Mouse (Mus musculus) myocyte (in vitro differentiated cells): ENCODE results near the gene Klf15. TPM values are rescaled to one million over a fixed set of nuclear protein-coding genes. Genes with fewer than 3 reads are reported as not detected.

Experiments
- H3K27me3 ChIP-seq: one replicate; pipeline ENCODE4 v1.6.1; 2011; ENCODE audit not compliant: control insufficient read depth, insufficient read depth, insufficient read length
- H3K36me3 ChIP-seq: one replicate; pipeline ENCODE4 v1.6.1; 2011; ENCODE audit not compliant: control insufficient read depth, insufficient read depth
- H3K4me2 ChIP-seq: one replicate; pipeline ENCODE4 v1.6.1; 2011; ENCODE audit warnings: low read depth, control low read depth
- H3K4me3 ChIP-seq: one replicate; pipeline ENCODE4 v1.5.1; 2011; ENCODE audit warnings: mild to moderate bottlenecking, control low read depth, moderate library complexity
- H3K79me2 ChIP-seq: one replicate; pipeline ENCODE4 v1.6.1; 2011; ENCODE audit not compliant: control insufficient read depth, insufficient read depth
- H3ac ChIP-seq: one replicate; pipeline ENCODE4 v1.6.1; 2011; ENCODE audit not compliant: control insufficient read depth, insufficient read length
- CEBPB ChIP-seq: IDR thresholded peaks from 2 replicates; pipeline ENCODE4 v1.6.1; 2011; ENCODE audit warnings: mild to moderate bottlenecking, moderate library complexity; ENCODE audit not compliant: poor library complexity, insufficient read depth, severe bottlenecking
- E2F4 ChIP-seq: IDR thresholded peaks from one replicate; pipeline ENCODE4 v1.6.1; 2011; ENCODE audit warnings: mild to moderate bottlenecking, control low read depth, moderate library complexity; ENCODE audit not compliant: insufficient read depth
- MAX ChIP-seq: IDR thresholded peaks from one replicate; pipeline ENCODE4 v1.6.1; 2011; ENCODE audit warnings: low read depth, mild to moderate bottlenecking, control low read depth
- MYOD1 ChIP-seq, 3 experiments: IDR thresholded peaks; one replicate each; pipeline ENCODE4 v1.6.1; 2011; ENCODE audit warnings: control low read depth in 2 of 3, low read depth in 2 of 3, mild to moderate bottlenecking in 2 of 3, moderate library complexity in 1 of 3; ENCODE audit not compliant: insufficient read length in 2 of 3, control insufficient read depth in 1 of 3
- MYOG ChIP-seq, 3 experiments: IDR thresholded peaks; one replicate each; pipeline ENCODE4 v1.6.1; 2011; ENCODE audit warnings: control low read depth in 2 of 3, low read depth in 2 of 3, mild to moderate bottlenecking in 2 of 3; ENCODE audit not compliant: insufficient read length in 2 of 3, control insufficient read depth in 1 of 3, insufficient read depth in 1 of 3
- POLR2A ChIP-seq: IDR thresholded peaks from one replicate; pipeline ENCODE4 v1.6.1; 2011; ENCODE audit warnings: low read depth, mild to moderate bottlenecking, control low read depth, moderate library complexity; ENCODE audit not compliant: insufficient read length
- POLR2AphosphoS2 ChIP-seq: IDR thresholded peaks from one replicate; pipeline ENCODE4 v1.6.1; 2011; ENCODE audit warnings: low read depth, control low read depth; ENCODE audit not compliant: insufficient read length
- REST ChIP-seq: IDR thresholded peaks from one replicate; pipeline ENCODE4 v1.6.1; 2011; ENCODE audit warnings: mild to moderate bottlenecking, control low read depth, moderate library complexity; ENCODE audit not compliant: insufficient read depth, insufficient read length
- SRF ChIP-seq: IDR thresholded peaks from one replicate; pipeline ENCODE4 v1.6.1; 2011; ENCODE audit warnings: low read depth; ENCODE audit not compliant: control insufficient read depth, insufficient read length
- TCF12 ChIP-seq: IDR thresholded peaks from one replicate; pipeline ENCODE4 v1.6.1; 2011; ENCODE audit warnings: mild to moderate bottlenecking, control low read depth; ENCODE audit not compliant: poor library complexity, insufficient read depth, severe bottlenecking
- TCF3 ChIP-seq: IDR thresholded peaks from one replicate; pipeline ENCODE4 v1.6.1; 2011; ENCODE audit warnings: low read depth, control low read depth; ENCODE audit not compliant: insufficient read length
- USF1 ChIP-seq: IDR thresholded peaks from one replicate; pipeline ENCODE4 v1.6.1; 2011; ENCODE audit warnings: low read depth, mild to moderate bottlenecking, control low read depth, moderate library complexity
- polyA plus RNA-seq: library from polyadenylated mRNA; unstranded; fragments of >200 nt; fragmentation: generic; extraction: Trizol; gene quantifications from one replicate; pipeline ENCODE4 v1.2.1, GENCODE M21; 2012; ENCODE audit warnings: missing spikeins

Klf15 gene
- polyA plus RNA-seq, 1 experiment: 1.8 TPM

DNA sequence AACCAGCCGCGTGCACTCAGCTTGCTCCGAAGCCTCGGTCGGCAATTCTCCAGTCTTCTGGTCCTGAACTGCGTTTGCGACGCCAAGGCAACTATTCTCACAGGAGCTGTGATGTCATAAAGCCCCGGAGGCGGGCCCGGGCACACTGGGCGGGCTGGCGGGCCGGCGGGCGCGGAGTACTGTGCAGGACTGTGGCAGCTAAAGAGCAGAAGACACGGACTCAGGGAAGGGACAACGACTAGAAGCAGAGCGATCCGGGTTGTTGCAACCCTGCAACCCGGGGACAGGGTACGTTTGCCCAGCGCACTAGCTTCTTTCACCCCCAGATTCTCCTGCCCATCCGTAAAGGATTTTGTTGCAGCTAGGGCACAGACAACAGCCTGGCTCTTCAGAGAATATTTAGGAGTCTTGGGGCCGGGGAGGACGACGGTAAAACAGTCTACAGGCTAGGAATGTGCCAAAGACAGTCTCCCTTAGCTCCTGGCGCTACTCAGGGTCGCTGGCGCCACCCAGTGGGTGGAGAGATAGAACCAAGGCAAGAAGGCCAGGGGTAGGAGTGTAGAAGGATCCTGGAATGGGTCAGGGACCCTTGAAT lies 33.9 kb upstream of the Klf15 start, which contains the start of gene Cfap100:
Cfap100 (minus strand) TSS at position 418 of the 595 bp plus-strand sequence.
- Histone ChIP-seq H3K4me2 (peak within 1 kb of the TSS; percentile 49), H3K36me3 (no peaks in the 10 kb centered on the region), H3K4me3 (no peak within 1 kb of the TSS), H3ac (no peak within 1 kb of the TSS), H3K79me2 (no peaks in the 10 kb centered on the region), H3K27me3 (peaks cover 32% of the 10 kb centered on the region)
- TF ChIP-seq CEBPB (no peak), MYOD1 (IDR thresholded peaks at IDR 0.05; ENCODE audit: control insufficient read depth in 1 of 3, insufficient read length in 2 of 3, low read depth in 2 of 3) (no peak), TCF3 (no peak), USF1 (no peak), SRF (no peak), TCF12 (no peak), REST (no peak), POLR2A (no peak)

DNA sequence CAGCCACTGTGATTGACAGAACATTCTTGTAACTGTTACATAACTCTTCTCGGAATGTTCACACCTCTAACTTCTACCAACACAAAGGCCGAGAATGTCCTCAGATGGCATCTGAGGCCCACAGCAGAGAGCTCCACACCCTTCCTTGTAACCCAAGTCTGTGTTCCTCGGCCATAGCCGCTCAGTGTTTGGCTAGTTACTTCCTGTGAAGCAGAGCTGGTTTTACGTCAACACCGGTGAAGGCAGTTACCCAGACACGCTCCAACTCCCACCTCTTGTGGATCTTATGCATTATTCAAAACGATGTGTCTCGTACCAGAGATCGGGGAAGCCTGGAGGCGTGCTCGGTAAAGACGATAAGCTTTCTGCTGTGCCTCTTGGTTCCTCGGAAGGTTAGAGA lies 32.5 kb upstream of the Klf15 start:
- Histone ChIP-seq H3K4me3 (no peak overlapping the region), H3K27me3 (peaks cover 32% of the 10 kb centered on the region), H3K36me3 (no peaks in the 10 kb centered on the region), H3K79me2 (no peaks in the 10 kb centered on the region), H3K4me2 (no peak overlapping the region), H3ac (no peak overlapping the region)
- TF ChIP-seq USF1: no peak
- TF ChIP-seq POLR2A: no peak
- no peak for TF ChIP-seq SRF
- TF ChIP-seq MYOD1 (IDR thresholded peaks at IDR 0.05; ENCODE audit: control insufficient read depth in 1 of 3, insufficient read length in 2 of 3, low read depth in 2 of 3): no peak
- no peak for TF ChIP-seq POLR2AphosphoS2
- TF ChIP-seq TCF3: no peak
- TF ChIP-seq MAX: no peak
- TF ChIP-seq CEBPB: no peak

DNA sequence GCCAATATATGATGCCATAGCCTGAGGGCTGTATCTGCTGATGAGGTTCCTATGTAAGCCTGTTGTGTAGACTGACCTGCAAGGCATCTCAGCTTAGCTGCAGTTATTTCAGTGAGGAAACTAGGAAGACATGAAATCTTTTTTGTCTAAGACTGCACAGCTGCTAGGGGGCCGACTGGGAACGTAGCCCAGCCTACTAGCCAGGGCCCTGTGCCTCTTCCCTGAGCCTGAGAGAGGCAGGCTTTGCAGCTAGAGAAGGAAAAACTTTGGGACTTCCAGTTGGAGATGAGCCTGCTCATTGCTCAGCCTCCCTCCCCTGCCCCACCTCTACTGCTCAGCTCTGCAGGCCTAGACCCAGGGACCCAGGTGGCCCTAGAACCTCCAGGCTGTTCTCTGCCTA lies 30.9 kb upstream of the Klf15 start:
- Histone ChIP-seq H3K4me3 (no peak overlapping the region), H3K36me3 (no peaks in the 10 kb centered on the region), H3K79me2 (no peaks in the 10 kb centered on the region), H3ac (no peak overlapping the region), H3K4me2 (no peak overlapping the region), H3K27me3 (peaks cover 36% of the 10 kb centered on the region)
- TF ChIP-seq MAX (no peak), MYOD1 (IDR thresholded peaks at IDR 0.05; ENCODE audit: control insufficient read depth in 1 of 3, insufficient read length in 2 of 3, low read depth in 2 of 3) (no peak), POLR2AphosphoS2 (no peak), TCF12 (no peak)

DNA sequence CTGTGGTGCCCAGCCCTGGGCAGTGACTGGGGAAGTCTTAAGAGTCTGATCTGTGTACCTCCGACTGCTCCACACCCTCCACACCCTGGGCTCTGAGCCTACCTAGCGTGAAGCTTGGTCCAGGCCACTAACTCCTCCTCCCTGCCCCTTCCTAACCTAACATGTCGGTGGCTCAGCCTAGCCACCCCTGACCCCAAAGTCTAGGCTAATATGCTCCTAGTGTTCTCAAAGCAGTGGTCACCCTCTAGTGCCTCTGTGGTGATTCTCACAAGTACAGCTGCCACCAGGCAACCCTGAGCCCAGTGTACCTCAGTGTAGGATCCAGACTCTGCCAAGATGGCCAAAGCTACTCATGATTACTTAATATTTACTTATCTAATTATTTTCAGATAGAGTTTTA lies 27.7 kb upstream of the Klf15 start:
- no peak overlapping the region for H3ac ChIP-seq
- H3K4me3 ChIP-seq: no peak overlapping the region
- no peaks in the 10 kb centered on the region for H3K79me2 ChIP-seq
- peaks cover 16% of the 10 kb centered on the region for H3K27me3 ChIP-seq
- H3K36me3 ChIP-seq: no peaks in the 10 kb centered on the region
- H3K4me2 ChIP-seq: no peak overlapping the region
- TF ChIP-seq MAX (no peak), SRF (no peak), TCF12 (no peak)

DNA sequence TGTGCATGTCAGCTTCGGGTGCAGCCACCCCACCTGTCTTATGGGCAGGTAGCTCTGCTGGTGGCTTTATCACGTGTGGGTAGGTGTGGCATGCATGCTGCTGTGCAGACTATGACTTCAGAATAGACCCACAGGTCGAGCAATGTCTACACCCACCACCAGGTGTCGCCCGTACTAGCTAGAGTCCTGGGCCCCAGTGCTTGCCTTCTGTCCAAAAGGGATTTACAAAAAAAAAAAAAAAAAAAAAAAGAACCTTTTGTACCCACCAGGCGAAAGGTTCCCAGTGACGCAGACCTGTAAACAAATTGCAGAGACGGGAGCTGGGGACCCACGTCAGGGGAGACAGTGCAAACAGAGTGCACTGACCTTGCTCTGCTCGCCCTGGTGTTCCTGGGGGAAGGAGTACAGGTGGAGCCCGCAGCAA lies 27.2 kb upstream of the Klf15 start:
- Histone ChIP-seq H3K4me3 (no peak overlapping the region), H3K4me2 (no peak overlapping the region), H3ac (no peak overlapping the region), H3K27me3 (peaks cover 11% of the 10 kb centered on the region), H3K36me3 (no peaks in the 10 kb centered on the region), H3K79me2 (no peaks in the 10 kb centered on the region)
- no peak for TF ChIP-seq CEBPB
- TF ChIP-seq SRF: no peak
- no peak for TF ChIP-seq USF1
- no peak for TF ChIP-seq MYOD1 (IDR thresholded peaks at IDR 0.05; ENCODE audit: control insufficient read depth in 1 of 3, insufficient read length in 2 of 3, low read depth in 2 of 3)
- TF ChIP-seq MAX: no peak
- TF ChIP-seq E2F4: no peak
- TF ChIP-seq TCF3: no peak
- TF ChIP-seq MYOG (IDR thresholded peaks at IDR 0.05; ENCODE audit: control insufficient read depth in 1 of 3, insufficient read depth in 1 of 3, insufficient read length in 2 of 3, low read depth in 2 of 3): no peak
- TF ChIP-seq POLR2AphosphoS2: no peak
- no peak for TF ChIP-seq REST
- no peak for TF ChIP-seq POLR2A
